Mouse (Mus musculus): ENCODE results near the gene Bdp1. TPM values are rescaled to one million over a fixed set of nuclear protein-coding genes. Genes with fewer than 3 reads are reported as not detected.

Bdp1 gene
- polyA plus RNA-seq (2012; rRNA removed): 3.6 and 4.1 TPM in 2 replicates

DNA sequence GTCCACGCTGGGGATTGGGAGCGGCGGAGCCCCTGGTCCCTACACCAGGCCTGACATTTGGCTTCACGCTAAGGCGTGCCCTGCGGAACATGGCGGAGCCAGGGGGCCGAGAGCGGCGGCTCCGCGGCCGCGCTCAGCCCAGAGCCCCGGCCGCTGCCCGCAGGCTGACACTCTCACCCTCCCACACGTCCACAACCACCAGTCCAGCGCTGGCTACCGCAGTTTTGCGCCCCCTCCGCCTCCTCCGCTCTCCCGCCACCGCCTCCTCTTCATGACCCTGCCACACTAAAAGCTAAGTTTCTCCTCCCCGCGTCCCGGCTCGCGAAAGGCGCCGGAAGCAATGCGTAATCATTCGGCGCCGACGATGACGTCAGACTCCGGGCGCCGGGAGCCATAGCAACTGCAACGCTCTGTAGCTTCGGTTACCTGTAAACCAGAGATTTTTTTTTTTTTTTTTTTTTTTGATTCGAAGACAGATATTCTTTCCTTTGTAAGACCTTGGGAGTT is at the start of gene Bdp1:
Gene Bdp1, minus strand, starts transcription at position 323 of the 507 bp plus-strand sequence.

DNA sequence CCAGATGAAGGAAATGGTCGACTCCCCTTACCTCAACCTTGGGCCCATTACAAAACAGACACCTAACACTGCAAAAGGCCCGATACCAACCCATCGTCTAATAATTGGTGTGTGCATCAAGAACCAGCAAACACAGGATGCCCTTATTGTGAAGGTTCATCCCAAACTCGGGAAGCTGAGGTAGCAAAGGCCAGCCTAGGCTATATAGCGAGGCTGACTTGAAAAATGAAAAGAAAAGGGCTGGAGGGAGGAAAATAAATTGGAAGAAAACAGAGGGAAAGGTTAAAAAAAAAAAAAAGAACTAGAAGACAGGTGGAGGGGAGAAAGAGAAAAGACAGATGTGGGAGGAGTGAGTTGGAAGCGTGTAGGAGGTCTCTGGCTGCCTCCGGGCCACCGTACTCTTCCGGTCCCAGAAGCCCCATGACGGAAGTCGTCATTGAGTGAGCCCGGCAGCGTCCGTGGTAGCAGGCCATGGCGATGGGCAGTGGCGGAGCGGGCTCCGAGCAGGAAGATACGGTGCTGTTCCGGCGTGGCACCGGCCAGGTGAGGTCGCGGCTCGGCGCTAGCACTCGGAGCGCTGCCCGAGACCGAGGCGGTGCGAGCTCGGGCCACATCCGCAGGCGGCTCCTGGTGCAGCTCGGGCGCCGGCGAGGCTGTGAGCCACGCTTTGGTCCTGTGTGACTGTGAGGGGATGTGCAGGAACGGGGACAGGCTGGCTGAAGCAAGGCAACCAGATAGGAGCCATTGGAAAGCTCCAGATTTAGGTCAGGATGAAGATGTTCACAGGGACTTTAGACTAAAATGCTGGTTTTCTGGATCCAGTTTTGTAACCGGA is 20.8 kb upstream of the Bdp1 start, which contains the start of gene Smn1:
Gene Smn1, plus strand, starts transcription at position 430 of the 835 bp plus-strand sequence.

DNA sequence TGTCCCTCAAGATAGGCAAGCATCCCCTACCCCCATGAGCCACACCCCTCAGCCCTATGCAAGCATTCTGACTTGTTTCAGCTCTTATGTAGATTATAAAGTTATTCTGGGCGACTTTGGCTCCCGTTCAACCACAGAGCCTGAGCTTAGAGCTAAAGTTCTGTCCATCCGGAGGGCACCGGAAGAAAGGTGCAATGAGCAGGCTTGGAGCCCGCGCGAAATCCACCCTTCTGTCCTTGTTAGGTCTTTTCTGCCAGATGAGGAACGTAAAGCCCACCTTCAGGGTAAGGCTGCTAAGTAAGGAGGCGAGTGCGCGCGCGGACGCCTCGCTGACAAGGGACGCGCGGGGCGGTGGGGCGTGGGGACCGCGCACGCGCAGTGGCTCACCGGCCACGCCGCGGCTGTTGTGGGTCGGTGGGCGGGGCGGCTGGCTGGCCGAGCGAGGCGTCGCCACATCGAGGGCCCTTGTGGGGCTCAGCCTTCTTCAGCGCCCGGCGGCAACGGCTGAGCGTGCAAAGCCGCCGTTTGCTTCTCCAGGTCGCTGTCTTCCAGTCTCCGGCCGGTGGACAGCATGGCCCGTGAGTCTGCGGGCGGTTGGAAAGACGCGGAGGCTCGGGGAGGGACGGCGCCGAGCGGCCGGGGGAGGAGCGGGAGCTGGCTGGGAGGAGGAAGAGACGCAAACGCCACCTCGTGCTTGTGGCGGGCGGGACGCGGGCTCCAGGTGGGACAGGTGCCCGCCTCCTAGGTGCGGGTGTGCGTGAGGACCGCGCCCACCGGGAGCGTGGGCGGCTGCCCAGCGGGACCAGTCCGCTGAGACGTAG is 4.0 kb upstream of the Bdp1 start, which contains the start of gene Serf1:
Gene Serf1, plus strand, starts transcription at position 361 of the 821 bp plus-strand sequence.

DNA sequence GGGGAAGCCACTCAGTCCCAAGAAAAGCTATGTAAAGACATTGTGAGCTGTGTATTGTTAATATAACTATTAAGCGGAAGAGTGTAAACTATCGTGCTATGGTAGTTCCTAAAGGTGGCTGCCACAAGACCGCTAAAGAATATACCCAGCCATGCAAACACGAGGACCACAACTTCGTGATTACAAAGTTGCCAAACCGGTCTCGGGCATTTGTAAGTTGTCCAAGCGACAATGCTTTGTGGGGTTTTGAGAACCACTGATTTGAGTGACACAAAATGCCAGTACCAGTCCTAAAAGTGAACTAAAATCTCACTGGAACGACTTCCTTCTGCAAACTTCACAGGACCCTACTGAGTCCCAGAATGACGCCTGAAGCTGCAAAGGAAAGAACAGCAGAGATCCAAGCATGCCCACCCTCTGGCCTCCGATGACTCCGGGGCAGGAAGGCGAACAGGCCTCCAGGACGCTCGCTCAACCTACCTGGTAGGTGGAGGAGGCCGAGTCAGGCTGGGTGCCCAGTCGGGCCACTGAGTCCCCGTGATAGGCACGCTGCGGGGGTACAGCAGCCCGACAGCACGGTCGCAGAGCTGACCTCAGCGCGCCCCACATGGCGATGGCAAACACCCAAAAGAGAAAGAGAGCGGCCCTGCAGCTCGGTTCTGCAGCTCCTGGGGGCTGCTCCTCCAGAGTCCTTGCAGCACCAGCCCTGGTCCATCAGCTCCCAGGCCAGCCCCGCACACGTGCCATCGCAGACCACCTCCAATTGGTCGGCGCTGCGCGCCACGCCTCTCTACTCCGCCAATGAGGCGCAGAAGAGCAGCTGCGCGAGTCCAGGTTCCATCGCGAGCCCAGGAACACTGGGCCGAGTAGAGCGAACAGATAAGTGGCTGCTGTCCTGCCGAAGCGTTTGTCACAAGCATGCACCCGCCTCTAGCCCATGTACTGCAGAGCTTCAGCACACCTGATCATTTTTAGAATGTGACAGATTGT is 88.7 kb downstream of the Bdp1 start, which contains the start of gene Mccc2:
Gene Mccc2, minus strand, starts transcription at position 734 of the 990 bp plus-strand sequence.

Other genes with a start within 250 kb of the Bdp1 start
- gene Cartpt, start 203.0 kb downstream of the Bdp1 start, polyA plus RNA-seq (2012; rRNA removed): 0.03 and 0.06 TPM in 2 replicates
- gene Mccc2, start 88.4 kb downstream of the Bdp1 start, polyA plus RNA-seq (2012; rRNA removed): 17.7 and 18.0 TPM in 2 replicates
- 7.5 and 7.7 TPM in 2 replicates for gene Serf1, start 3.9 kb upstream of the Bdp1 start, polyA plus RNA-seq (2012; rRNA removed)
- gene Smn1, start 20.8 kb upstream of the Bdp1 start, polyA plus RNA-seq (2012; rRNA removed): 15.0 and 15.4 TPM in 2 replicates
- gene Naip2, start 98.0 kb upstream of the Bdp1 start, polyA plus RNA-seq (2012; rRNA removed): 2.0 and 2.1 TPM in 2 replicates
- gene Naip5, start 142.3 kb upstream of the Bdp1 start, polyA plus RNA-seq (2012; rRNA removed): 2.1 and 2.4 TPM in 2 replicates
- gene Naip6, start 213.6 kb upstream of the Bdp1 start, polyA plus RNA-seq (2012; rRNA removed): 1.6 and 1.8 TPM in 2 replicates

Measured in liver, embryonic 18 days (tissue).